Mouse (Mus musculus): ENCODE measurements around the gene Tpcn2.
A peak's percentile ranks its signal among the peaks of the same experiment; 100 is the strongest.

Gene Tpcn2

DNA sequence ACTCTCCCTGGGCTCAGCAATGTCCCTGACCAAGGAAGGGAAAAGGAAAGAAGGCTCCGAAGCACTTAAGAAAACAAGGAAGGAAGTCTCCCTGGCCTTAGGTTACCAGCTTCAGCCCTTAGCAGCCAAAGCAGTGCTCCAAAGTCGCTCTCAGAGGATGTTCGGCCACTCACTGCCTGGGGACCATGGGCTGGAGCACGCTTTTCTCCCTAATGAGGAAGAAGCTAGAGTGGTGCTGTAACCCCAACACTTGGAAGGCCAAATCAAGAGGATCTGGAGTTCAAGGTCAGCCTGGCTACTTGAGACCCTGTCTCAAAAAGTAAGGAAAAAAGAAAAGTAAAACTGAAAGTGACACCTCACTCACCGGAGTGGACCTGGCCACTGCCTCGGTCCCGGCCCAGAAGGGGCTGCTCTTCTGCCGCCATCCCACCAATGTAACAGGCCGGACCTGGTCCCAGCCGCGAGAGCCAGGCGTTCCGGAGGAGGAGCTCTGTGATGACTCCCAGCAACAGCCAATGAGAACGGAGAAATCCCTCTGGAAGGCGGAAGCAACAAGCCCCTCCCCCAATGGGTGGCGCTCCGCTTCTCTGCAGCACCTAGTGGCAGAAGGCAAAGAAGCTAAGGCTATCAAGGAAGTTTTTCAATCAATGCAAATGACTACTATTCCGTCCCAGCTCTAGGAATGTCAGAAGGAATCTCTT is at the start of gene Tpcn2:
Gene Tpcn2 (minus strand): TSS at position 525 of the 701 bp plus-strand sequence.
- DNase-seq (ENCODE audit: low spot score in 2 of 2) = peak; percentile 86 to 88

DNA sequence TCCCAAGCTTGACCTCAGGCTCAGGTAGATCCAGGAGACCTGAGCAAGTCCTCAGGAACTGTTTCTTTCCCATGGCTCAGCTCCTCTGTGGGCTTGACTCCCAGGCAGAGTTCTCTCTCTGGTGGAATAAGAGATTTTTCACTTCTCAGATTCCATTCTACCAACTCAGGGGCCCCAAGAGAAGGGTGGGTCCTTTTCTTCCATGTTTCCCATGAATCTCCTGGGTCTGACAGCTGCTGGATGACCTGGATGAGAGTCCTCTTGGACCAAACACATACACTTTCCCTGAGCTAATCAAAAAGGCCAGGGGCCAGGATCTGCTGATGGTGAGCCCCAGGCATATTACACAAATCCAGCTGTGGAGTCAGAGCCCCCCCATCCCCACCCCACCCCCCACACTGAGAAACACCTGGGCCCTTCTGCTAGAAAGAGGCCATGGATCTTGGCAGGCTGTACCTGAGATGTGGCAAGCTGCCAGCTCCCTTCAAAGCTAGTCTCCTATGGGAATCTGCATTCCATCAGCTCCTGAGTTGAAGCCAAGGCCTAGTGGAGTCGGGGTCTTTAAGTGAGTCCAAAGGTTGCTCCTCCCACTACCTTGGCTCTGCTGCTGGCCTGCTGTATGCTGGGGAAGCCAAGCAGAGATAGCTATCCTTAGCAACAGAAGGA is 48.7 kb upstream of the Tpcn2 start:
- no peak for DNase-seq (ENCODE audit: low spot score in 2 of 2)

- no peak for DNase-seq (ENCODE audit: low spot score in 2 of 2)
These were observed 46.8 kb upstream of the Tpcn2 start for GRCm38 (mm10) chr7:145330641-145331040.

GRCm38 (mm10) chr7:145329982-145330381 is 46.2 kb upstream of the Tpcn2 start:
- no peak for DNase-seq (ENCODE audit: low spot score in 2 of 2)

DNA sequence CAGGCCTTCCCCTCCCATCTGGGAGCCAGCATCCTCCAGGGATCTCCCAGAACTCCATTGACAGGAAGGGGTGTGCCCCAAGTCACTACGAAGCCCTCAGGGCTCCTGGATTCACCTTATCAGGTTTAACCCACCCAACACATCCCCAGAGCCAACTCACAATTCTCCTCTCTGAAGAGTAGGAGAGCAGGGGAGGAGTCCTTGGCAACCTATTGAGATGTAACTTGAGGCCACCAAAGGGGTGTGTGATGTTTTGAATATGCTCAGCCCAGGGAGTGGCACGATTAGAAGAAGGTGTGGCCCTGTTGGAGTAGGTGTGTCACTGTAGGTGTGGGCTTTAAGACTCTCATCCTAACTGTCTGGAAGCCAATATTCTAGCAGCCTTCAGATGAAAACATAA is 41.9 kb upstream of the Tpcn2 start:
- no peak for DNase-seq (ENCODE audit: low spot score in 2 of 2)

DNA sequence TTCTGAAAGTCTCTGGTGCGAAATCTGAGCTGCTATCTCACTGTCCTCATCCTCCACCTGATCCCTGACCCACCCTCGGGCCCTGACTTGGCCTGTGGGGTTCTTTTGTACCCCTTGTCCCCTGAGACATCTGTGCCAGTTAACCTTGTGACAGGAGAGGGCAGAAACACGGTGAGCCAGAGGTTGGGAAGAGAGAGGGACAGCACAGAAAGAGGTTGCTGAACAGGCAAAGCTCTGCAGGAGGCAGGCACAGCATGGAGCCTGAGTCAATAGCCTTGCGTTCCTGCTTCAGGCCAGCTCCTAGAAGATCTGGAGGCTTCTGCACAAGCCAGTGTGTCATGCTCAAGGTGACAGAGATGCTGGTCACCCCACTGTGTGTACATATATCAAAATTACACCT is 39.8 kb upstream of the Tpcn2 start:
- no peak for DNase-seq (ENCODE audit: low spot score in 2 of 2)

DNA sequence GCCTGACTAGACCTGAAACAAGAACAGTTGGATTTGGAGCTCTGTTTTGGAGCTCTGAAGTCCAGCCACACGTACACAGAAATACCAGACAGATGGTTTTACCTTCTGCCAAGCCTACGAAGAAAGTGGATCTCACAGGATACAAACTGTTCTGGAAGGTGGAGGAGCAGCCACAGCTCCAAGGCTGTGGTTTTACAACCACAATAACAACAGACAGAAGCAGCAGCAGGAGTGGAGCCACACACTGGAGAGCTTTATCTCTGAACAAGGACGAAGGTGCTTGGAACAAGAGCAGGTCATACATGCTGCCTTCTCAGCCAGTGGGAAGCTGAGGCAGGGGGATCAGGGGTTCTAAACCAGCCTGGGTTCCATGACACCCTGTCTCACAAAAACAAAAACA is 35.7 kb upstream of the Tpcn2 start:
- no peak for DNase-seq (ENCODE audit: low spot score in 2 of 2)

GRCm38 (mm10) chr7:145317522-145317921 is 33.7 kb upstream of the Tpcn2 start:
- DNase-seq (ENCODE audit: low spot score in 2 of 2) = no peak

GRCm38 (mm10) chr7:145314785-145315411 is 31.1 kb upstream of the Tpcn2 start, which contains the start of gene Mrgprd:
Gene Mrgprd (plus strand): TSS chr7:145314835.
- DNase-seq (ENCODE audit: low spot score in 2 of 2) = no peak

DNA sequence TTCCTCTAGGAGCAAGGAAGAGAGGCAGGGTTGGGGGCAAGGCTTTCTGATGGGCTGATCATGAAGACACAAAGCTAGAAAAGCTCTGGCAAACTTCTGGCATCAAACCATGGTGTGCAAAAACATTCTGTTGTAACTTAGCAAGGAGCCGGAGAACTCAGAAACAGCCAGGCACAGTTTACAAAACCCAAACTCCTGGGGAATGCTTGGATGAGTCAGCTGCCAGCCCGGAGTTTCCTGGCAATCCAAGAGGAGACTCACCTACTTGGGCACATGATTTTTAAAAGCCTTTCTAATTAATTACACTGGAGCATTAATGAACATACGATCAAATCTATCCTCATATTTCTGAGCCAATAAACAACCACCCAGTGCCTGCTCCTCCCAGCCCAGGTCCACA is 28.3 kb upstream of the Tpcn2 start:
- DNase-seq (ENCODE audit: low spot score in 2 of 2) = no peak

GRCm38 (mm10) chr7:145310526-145310925 is 26.7 kb upstream of the Tpcn2 start:
- no peak for DNase-seq (ENCODE audit: low spot score in 2 of 2)

GRCm38 (mm10) chr7:145309877-145310276 is 26.1 kb upstream of the Tpcn2 start:
- DNase-seq (ENCODE audit: low spot score in 2 of 2) = no peak

DNA sequence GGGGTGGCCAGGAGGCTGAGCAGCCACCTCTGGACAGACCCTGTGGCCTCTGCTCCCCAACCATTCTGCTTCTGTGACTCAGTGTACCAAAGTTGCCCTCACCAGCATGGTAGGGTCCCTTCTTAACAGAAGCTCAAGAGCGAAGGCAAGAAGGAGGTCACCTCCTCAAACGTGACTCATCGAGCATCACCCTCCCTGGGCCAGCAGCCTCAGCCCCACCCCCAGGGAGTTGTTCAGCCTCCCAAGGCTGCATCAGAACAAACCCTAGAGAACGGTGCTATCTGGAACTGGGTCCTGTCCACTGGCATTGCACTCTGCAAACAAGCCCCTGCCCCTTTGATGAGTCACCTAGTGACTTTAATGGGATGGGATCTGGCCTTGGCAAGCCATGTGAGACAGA is 25.1 kb upstream of the Tpcn2 start:
- no peak for DNase-seq (ENCODE audit: low spot score in 2 of 2)

DNA sequence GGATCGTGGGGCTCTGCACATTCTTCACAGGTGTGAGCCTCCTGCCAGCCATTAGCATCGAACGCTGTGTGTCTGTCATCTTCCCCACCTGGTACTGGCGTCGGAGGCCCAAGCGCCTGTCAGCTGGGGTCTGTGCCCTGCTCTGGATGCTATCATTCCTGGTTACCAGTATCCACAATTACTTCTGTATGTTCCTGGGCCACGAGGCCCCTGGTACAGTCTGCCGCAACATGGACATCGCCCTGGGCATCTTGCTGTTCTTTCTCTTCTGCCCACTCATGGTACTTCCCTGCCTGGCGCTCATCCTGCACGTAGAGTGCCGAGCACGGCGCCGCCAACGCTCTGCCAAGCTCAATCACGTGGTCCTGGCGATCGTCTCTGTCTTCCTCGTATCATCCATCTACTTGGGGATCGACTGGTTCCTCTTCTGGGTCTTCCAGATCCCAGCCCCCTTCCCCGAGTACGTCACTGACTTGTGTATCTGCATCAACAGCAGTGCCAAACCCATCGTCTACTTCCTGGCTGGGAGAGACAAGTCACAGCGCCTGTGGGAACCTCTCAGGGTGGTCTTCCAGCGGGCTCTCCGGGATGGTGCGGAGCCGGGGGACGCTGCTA is 24.4 kb upstream of the Tpcn2 start:
- DNase-seq (ENCODE audit: low spot score in 2 of 2) = no peak

DNA sequence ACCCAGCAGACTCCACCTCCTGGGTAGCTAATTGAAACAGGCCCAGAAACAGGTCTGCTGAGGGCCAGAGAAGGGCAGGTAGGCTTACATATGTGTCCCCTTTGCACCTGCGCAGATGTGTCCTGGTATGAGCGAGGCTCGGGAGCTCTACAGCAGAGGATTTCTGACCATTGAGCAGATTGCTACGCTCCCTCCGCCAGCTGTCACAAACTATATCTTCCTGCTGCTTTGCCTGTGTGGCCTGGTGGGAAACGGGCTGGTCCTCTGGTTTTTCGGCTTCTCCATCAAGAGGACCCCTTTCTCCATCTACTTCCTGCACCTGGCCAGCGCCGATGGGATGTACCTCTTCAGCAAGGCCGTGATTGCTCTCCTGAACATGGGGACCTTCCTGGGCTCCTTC is 23.8 kb upstream of the Tpcn2 start:
- no peak for DNase-seq (ENCODE audit: low spot score in 2 of 2)

GRCm38 (mm10) chr7:145304153-145304552 is 20.3 kb upstream of the Tpcn2 start:
- no peak for DNase-seq (ENCODE audit: low spot score in 2 of 2)

GRCm38 (mm10) chr7:145302488-145303285 is 18.9 kb upstream of the Tpcn2 start:
- no peak for DNase-seq (ENCODE audit: low spot score in 2 of 2)

DNA sequence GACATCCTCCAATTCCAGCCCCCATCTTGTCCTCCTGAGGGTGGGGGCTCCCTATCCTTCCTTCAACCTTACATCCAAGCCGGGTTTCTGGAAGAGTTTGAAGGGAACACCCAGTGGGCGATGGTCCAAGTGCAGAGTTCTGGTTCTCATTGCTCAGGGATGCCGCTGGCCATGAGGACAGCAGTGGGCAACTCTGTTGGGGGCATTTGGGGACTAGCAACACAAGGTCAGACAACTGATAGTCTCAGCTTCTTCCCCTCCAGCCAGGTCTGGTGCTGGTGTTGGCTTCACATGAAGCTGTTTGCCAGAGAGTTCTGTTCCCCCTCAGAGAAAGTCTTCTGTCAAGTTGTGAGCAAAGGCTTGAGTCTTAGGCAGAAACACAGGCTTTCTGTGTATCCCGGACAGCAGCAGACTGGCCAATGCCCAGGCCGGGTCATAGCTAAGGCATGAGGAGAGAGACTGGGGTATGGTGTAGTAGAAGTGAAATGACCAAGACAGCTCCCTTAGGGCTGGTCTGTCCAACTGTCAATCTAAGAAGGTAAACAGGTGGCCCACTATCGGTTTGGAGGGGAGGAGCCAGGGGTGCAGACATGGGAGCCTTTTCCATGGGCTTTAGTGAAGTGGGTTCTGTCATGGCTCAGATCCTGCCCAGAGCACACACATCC is 17.7 kb upstream of the Tpcn2 start:
- DNase-seq (ENCODE audit: low spot score in 2 of 2) = no peak

DNA sequence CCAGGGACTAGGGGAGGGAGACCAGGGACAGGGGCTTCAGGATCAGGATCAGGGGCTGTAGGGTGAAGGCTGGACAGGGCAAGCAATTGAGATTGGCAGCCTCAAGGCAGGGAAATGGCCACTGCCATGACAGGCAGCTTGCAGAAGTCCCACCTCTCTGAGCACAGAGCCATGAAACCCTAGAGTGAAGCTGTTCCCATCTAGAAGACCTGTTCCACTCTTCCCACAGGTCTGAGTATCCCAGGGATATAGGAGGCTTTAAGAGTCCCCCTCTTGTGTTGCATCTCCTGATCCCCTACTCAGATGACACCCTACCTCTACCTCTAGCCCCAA is 17.2 kb upstream of the Tpcn2 start:
- no peak for DNase-seq (ENCODE audit: low spot score in 2 of 2)

DNA sequence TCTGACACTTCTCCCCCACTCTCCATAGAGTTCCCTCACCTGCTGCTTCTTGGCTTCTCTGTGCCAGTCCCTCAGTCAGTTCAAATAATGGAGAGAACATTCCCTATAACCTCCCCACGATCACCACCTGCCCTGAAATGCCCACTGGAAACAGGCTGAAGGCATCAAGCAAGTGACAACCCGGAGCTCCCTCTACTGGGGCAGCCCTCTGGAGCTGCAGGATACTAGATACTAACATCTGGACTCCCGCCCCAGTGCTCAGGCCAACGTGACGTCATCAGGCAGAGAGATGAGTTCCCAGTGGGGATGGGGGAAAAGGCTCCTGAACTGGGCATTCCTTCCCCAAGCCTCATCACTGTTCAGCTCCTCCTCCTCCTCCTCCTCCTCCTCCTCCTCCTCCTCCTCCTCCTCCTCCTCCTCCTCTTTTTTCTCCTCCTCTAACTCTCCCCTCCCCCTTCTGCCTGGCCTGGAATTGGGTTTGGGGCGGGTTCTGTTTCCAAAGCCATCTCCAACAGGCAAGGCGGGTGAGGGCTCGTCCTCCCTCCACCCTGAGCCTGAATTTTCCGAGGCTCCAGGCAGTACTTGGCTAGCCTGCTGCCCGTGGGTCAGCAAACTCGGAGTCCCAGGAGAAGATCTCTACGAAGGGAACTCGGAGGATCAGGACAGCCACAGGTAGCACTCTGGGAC is 16.7 kb upstream of the Tpcn2 start, which contains the start of gene Mrgprf:
Gene Mrgprf (plus strand): TSS at position 508 of the 687 bp plus-strand sequence.
- no peak for DNase-seq (ENCODE audit: low spot score in 2 of 2)
